8 mouse cellular contexts compared by ENCODE assay signal in the genomic region with DNA sequence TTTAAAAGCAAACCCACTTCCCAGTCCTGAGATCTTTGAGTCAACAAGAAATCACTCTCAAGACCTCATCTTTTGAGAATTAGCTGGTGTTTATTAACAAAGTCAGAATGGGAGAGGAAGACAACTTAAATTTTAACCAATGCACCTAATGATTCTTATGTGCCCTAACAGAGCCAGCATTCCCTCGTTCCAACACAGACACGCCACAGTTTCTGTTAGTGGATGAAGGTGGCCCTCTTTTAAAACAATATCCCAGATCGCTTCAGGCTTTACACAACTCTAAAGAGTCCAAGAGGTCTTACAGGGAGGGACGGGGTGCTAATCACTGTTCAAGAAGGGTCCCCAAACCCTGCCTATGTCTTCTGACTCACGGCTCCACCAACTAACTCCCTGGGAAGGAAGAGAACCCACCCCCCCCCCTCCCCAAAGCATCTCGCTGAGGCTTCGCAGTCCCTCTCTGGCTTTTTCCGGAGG. TPM values are rescaled to one million over a fixed set of nuclear protein-coding genes. Genes with fewer than 3 reads are reported as not detected.
DNase-seq lines count a peak whose midpoint lies in the region; ATAC-seq and TF ChIP-seq lines count a peak whose summit lies in the region.

No protein-coding gene starts in this region.

- under 1% methylated on average over 8 of the region's 8 CpGs for WGBS in forebrain, postnatal 0 days
- 1% methylated on average over 8 of the region's 8 CpGs for WGBS in limb, embryonic 10.5 days
- WGBS in stomach, embryonic 14.5 days = 1% methylated on average over 8 of the region's 8 CpGs

- TF ChIP-seq CTCF in forebrain, postnatal 0 days (IDR thresholded peaks at IDR 0.05; ENCODE audit: low read depth) = no peak

- H3K9ac ChIP-seq in forebrain, postnatal 0 days = peak overlapping the region; percentile 97
- H3K9ac ChIP-seq in stomach, embryonic 14.5 days (replicated peaks; ENCODE audit: low read depth, low read length) = peak overlapping the region; percentile 82

- H3K27me3 ChIP-seq in forebrain, postnatal 0 days (ENCODE audit: insufficient read depth, low read length) = no peaks in the 10 kb centered on the region
- no peaks in the 10 kb centered on the region for H3K27me3 ChIP-seq in limb, embryonic 10.5 days (ENCODE audit: low read depth, poor library complexity, severe bottlenecking)
- H3K27me3 ChIP-seq in stomach, embryonic 14.5 days (ENCODE audit: control insufficient read depth, insufficient read depth, low read length) = no peaks in the 10 kb centered on the region

- no peak; the same call in 1 of the 2 replicates for ATAC-seq in forebrain, postnatal 0 days
- no peak; the same call in 1 of the 2 replicates for ATAC-seq in stomach, embryonic 14.5 days (ENCODE audit: insufficient number of reproducible peaks, insufficient read depth, low FRiP score, low read depth)

- H3K4me1 ChIP-seq in forebrain, postnatal 0 days (ENCODE audit: insufficient read depth) = no peaks in the 10 kb centered on the region
- H3K4me1 ChIP-seq in limb, embryonic 10.5 days = 0 out of 2 replicates have a peak, but pooled peaks cover 7% of the 10 kb centered on the region
- no peaks in the 10 kb centered on the region for H3K4me1 ChIP-seq in stomach, embryonic 14.5 days (ENCODE audit: control insufficient read depth, insufficient read depth, low read length)

- H3K4me3 ChIP-seq in forebrain, postnatal 0 days (ENCODE audit: low read depth, low read length) = peak overlapping the region; percentile 89
- peak overlapping the region; percentile 87 for H3K4me3 ChIP-seq in limb, embryonic 10.5 days
- H3K4me3 ChIP-seq in stomach, embryonic 14.5 days (ENCODE audit: low read depth, low read length) = peak overlapping the region; percentile 71

- peak; percentile 3 for DNase-seq in retina, adult 2 months (ENCODE audit: low read depth, low spot score)
- DNase-seq in retina, embryonic 14.5 days (ENCODE audit: low spot score) = no peak
- DNase-seq in forebrain, postnatal 0 days = no peak
- no peak for DNase-seq in limb, embryonic 10.5 days (ENCODE audit: low spot score)
- DNase-seq in left cerebral cortex, adult 9 months (ENCODE audit: low spot score in 2 of 2) = no peak
- no peak for DNase-seq in thymus, postnatal 25 days
- DNase-seq in retina, postnatal 1 day = no peak

- H3K36me3 ChIP-seq in forebrain, postnatal 0 days (ENCODE audit: insufficient read depth) = 0 out of 2 replicates have a peak, but pooled peaks cover 8% of the 10 kb centered on the region
- H3K36me3 ChIP-seq in limb, embryonic 10.5 days = peaks cover 7% of the 10 kb centered on the region; the same call in 1 of the 2 replicates
- H3K36me3 ChIP-seq in stomach, embryonic 14.5 days (ENCODE audit: control insufficient read depth, insufficient read depth, low read length) = no peaks in the 10 kb centered on the region

- peak overlapping the region; percentile 95 for H3K27ac ChIP-seq in forebrain, postnatal 0 days (ENCODE audit: low read depth, low read length)
- H3K27ac ChIP-seq in limb, embryonic 10.5 days = peak overlapping the region; percentile 99
- H3K27ac ChIP-seq in stomach, embryonic 14.5 days (ENCODE audit: low read length) = peak overlapping the region; percentile 84

- H3K9me3 ChIP-seq in forebrain, postnatal 0 days (ENCODE audit: low read length) = no peaks in the 10 kb centered on the region
- no peaks in the 10 kb centered on the region for H3K9me3 ChIP-seq in limb, embryonic 10.5 days (replicated peaks)
- H3K9me3 ChIP-seq in stomach, embryonic 14.5 days (ENCODE audit: control insufficient read depth, low read depth, low read length) = no peaks in the 10 kb centered on the region

- peak overlapping the region; percentile 71 for H3K4me2 ChIP-seq in forebrain, postnatal 0 days (ENCODE audit: low read depth)
- H3K4me2 ChIP-seq in stomach, embryonic 14.5 days (replicated peaks; ENCODE audit: low read depth, low read length) = peak overlapping the region; percentile 57

RNA-seq across cellular contexts. Expression of a gene that starts 0.9 kb away (rescaled TPM):
- 10.5 and 15.3 TPM in 2 replicates for total RNA-seq in forebrain, postnatal 0 days (2014; rRNA removed)
- polyA plus RNA-seq in forebrain, postnatal 0 days (2015; fragmentation: Nextera tagmentation; extraction: Ambion mirVana) = 6.4 and 10.2 TPM in 2 replicates
- polyA plus RNA-seq in limb, embryonic 10.5 days (2016; fragmentation: Nextera tagmentation; extraction: Ambion mirVana) = 10.1 and 12.0 TPM in 2 replicates
- 9.2 and 9.3 TPM in 2 replicates for polyA plus RNA-seq in stomach, embryonic 14.5 days (2014; fragmentation: Nextera tagmentation; extraction: Ambion mirVana)

RNA-seq across cellular contexts. Expression of a gene that starts 10.0 kb away (rescaled TPM):
- 0.31 and 1.1 TPM in 2 replicates for total RNA-seq in forebrain, postnatal 0 days (2014; rRNA removed)
- 0.19 and 0.30 TPM in 2 replicates for polyA plus RNA-seq in forebrain, postnatal 0 days (2015; fragmentation: Nextera tagmentation; extraction: Ambion mirVana)
- polyA plus RNA-seq in limb, embryonic 10.5 days (2016; fragmentation: Nextera tagmentation; extraction: Ambion mirVana) = 0.14 and 0.33 TPM in 2 replicates
- 2.0 and 2.5 TPM in 2 replicates for polyA plus RNA-seq in stomach, embryonic 14.5 days (2014; fragmentation: Nextera tagmentation; extraction: Ambion mirVana)
